Mouse (Mus musculus) cerebellum, adult 9-11 months (tissue): Measurements from ENCODE around the gene Josd2.

Experiments used
- DNase-seq: peaks from one replicate; pipeline ENCODE4 v3.0.0; 2022

Gene Josd2

GRCm38 (mm10) chr7:44467811-44468411 is at the start of gene Josd2:
Josd2 (plus strand) TSS chr7:44467980.
- peak; percentile 98 for DNase-seq

DNA sequence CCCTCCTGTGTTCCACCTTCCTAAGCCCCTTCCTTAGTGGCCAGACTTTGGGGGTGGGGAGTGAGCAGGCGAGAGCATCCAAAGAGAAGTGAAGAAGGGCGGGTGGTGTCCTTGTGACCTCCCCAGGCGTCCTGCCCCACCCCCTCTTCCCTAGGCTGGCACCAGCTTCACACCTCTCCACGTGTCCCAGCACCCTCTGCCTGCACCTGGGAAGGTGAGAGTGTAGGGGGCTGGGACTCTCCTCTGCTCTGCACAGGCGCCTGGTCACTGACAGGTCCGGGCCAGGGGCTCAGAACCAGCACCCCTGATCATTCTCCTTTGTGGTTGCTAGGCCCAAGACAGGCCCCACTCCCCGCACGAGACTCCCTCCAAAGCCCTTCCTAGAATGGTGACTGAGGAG is 40.1 kb upstream of the Josd2 start:
- DNase-seq = peak; percentile 66

DNA sequence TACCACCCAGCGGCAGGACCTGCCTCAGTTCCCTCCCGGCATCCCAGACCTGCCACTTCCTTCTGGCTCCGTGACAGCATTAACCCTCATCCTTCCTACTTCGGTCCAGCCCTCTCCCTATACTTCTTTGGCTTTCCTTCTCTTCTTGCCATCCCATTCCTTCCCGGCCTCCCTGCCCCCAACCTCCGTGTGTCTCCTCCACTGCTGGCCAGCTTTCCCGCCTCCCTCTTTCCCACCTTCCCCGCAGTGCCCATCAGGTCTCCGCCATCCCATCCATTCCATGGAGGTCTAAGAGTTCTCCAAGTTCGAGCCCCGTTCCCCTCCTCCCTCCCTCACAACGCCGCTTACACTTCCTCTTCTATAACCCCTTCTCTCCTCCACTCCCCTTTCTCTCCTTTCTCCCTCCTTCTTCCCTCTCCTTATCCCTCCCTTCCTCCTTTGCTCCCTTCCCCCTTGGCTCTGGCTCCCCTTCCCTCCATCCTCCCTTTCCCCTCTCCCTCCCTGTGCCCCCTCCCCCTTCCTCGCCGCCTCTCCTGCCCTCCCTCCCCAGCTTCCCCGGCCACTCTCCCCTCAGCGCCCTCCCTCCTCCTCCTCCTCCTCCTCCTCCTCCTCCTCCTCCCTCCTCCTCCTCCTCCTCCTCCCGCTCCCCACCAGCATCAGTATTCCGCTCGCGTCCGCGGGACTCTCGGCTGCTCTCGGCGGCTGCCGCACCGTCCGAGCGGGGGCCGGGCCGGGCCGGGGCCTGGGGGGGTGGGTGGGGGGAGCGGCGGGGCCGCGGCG is 39.4 kb upstream of the Josd2 start:
- peak; percentile 77 for DNase-seq

DNA sequence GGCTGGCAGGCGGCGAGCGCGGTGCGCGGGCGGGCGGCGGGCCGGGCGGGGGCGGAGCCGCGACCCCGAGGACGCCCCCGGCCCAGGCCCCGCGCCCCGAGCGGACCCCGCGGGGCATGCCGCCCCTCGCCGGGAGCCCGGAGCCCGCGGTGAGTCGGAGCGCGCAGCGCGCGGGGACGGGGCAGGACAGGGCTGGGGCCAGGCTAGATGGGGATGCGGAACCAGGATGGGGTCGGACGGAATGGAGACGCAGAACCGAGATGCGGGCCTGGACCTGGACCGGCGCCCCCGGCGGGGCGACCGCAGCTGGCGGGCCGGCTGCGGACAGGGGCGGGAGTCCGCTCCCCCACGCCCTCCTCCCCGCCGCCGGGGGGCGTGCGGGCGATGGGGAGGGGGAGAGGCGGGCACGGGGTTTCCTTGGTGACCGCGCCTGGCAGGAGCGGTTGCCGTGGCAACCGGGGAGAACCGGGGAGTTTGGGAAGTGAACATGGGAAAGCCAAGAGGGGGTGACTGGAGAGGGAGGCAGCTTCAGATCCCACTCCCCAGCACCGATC is 38.7 kb upstream of the Josd2 start, which contains the start of gene Lrrc4b:
TSS of gene Lrrc4b (plus strand) at position 51 of the 554 bp plus-strand sequence.
- DNase-seq = peak; percentile 79

DNA sequence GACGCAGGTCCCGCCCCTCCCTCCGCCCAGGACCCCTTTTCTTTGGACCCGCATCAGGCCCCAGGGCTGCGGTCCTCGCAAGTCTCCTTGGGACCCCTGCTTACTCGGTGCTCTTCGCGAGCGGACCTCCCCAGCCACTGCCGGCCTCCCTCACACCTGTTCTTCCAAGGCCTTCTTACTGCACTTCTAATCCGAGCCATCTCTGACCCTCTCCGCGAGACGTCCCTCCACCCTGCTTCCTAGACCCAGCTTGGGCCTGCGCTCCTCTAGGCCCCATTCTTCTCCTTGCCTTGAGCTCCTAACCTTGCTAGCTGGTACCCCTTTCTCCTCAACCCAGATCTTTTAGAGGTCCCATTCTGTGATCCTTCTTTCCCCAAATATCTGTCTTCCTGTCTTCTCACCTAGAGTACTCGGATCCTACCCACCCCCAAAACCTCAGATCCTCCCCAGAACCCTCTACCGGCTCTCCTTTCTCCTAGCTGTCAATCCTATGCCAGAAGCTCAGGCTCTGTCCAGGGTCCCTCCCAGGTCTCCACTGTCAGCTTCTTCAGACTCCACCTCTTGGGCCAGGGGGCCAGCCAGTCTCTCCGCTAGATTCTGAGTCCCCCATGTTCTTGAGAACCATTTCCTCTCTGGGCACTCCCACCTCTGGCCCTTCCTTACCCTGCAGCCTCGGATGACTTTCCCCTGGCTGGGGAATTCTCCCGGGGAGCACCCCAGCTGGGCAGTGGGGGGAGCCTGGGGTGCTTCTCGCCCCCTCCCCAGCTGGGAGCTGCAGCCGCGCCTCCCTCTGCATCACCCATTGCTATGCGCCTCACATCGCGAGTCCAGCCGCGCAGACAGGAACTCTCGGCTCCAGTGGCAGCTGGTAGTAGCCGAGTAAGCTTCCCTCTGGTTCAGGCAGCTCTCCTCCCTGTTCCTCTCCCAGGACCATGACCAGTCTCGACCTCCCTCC is 38.0 kb upstream of the Josd2 start:
- DNase-seq = peak; percentile 67

DNA sequence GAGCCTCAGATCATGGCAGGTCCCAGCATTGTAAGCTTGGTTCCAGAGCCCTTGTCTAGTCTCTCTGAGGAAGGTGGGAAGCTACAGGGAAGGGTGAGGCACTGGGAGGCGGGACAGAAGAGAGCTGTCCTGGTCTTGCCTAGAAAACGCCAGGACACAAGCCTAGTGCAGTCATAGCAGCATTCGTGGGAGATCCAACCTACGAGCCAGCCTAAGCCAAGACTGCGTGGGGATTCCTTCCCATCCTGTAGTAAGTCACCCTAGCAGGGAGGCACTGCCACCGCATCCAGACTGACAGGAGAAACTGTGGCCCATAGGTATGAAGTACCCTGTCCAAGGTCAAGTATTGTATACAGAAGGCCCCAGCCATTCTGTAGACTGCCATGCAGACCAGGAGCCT is 35.2 kb upstream of the Josd2 start:
- no peak for DNase-seq

DNA sequence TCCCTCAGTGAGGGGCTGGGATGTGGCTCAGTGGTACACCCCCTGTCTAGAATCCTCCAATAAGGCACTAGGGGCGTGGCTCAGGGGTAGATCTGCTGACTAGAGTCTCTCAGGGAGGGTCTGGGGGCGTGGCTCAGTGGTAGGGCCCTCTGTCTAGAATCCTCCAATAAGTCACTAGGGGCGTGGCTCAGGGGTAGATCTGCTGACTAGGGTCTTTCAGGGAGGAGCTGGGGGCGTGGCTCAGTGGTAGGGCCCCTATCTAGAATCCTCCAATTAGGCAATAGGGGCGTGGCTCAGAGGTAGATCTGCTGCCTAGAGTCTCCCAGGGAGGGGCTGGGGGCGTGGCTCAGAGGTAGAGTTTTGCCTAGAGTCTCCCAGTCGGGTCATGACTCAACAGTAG is 34.4 kb upstream of the Josd2 start:
- peak; percentile 66 for DNase-seq

DNA sequence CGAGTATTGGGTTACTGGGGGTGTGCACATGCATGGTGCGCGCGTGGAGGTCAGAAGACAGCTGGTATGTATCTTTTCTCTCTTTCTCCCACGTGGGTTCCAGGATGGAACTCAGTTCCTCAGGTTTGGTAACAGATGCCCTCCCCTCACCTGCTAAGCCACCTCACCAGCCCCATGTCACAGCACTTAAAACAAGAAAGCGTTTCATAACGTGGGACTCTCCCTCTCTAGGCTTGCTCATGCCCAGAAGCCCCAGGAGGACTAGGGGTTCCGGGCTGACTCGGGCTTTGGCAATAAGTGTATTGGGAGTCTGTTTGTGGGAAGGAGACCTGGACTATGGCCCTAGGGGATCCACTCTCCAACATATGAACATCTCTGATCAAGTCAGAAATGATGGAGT is 33.7 kb upstream of the Josd2 start:
- no peak for DNase-seq

GRCm38 (mm10) chr7:44435796-44436195 is 32.0 kb upstream of the Josd2 start:
- peak; percentile 82 for DNase-seq

GRCm38 (mm10) chr7:44436267-44436666 is 31.5 kb upstream of the Josd2 start:
- peak; percentile 65 for DNase-seq

GRCm38 (mm10) chr7:44437188-44437587 is 30.6 kb upstream of the Josd2 start:
- peak; percentile 58 for DNase-seq

DNA sequence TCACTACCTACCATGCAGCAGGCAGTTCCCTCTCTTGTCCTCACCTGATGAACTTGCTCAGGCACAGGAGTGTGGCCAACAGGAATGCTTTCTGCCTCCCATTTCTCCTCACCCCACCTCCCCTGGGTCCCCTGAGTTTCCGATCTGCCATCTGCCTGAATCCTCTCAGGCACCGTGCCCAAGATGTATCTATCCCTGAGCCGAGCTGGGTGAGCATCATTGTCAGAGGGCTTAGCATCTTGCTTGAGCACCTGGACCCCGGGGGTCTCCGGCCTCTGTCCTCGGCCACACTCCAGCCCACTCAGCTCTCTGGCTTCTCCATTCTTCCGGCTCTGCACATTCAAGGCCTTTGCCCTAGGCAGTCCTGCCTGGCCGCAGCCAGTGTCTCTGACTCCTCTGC is 29.8 kb upstream of the Josd2 start:
- peak; percentile 86 for DNase-seq

GRCm38 (mm10) chr7:44439696-44440095 is 28.1 kb upstream of the Josd2 start:
- DNase-seq = peak; percentile 61

- DNase-seq = peak; percentile 57
Observed at GRCm38 (mm10) chr7:44440479-44440878, 27.3 kb upstream of the Josd2 start.

GRCm38 (mm10) chr7:44441180-44441579 is 26.6 kb upstream of the Josd2 start:
- DNase-seq = no peak

DNA sequence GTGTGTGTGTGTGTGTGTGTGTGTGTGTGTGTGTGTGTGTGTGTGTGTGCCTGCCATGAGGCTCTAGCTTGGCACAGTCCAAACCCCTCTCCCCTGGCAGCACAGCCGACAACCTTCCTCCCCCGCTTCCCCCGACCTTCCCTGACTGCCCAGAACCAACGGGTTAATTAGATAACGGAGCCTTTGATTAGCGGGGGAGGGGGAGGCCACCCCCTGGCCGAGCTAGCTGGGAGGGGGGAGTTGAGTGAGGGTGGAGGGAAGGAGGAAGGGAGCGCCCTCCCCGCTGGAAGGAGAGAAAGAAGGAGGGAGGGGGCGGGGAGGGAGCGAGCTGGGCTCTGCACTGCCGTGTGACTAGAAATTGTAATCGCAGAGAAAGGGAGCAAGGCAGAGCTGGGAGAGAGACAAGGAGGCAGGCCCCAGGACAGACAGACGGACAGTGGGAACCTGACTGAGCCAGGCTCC is 26.1 kb upstream of the Josd2 start:
- peak; percentile 85 for DNase-seq

- peak; percentile 80 for DNase-seq
Observed at GRCm38 (mm10) chr7:44442407-44442821, 25.4 kb upstream of the Josd2 start.

DNA sequence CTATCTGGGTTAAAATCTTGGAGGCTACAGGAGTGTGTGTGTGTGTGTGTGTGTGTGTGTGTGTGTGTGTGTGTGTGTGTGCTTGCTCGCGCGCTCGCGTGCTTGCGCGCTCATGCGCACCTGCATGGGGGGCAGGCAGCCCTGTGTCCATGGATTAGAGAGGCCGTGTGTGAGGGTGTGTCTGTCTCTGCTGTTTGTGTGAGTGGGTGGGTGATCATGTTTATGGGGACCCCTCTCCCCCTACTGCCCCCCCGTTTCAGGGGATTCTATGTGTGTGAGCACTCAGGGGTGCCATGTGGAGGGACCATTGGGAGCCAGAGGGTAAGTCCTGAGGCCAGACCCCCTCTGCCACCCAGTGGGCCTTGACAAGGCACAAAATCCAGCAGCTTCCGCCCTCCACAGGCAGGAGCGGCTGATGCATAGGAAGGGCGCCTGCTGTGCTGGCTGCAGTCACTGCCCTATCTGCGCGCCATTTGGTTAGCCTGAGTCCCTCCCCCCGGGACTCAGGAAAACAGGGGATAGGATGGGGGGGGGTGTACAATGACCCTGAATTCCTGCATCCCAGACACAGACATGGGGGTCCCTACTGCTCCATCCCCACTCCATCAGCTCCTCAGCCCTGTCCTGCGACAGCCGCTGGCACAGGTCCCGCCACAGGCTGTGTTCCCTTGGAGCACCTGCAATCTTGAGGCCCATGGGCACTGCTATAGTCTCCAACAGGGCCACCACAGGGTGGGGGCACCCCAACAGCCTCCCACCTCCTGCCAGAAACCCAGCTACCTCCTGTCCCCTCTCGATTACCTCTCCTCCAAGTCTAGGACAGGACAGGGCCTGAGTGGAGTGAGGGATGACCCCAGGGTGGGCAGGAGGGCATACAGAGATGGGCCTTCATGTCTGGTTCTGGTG is 24.3 kb upstream of the Josd2 start:
- DNase-seq = peak; percentile 88

DNA sequence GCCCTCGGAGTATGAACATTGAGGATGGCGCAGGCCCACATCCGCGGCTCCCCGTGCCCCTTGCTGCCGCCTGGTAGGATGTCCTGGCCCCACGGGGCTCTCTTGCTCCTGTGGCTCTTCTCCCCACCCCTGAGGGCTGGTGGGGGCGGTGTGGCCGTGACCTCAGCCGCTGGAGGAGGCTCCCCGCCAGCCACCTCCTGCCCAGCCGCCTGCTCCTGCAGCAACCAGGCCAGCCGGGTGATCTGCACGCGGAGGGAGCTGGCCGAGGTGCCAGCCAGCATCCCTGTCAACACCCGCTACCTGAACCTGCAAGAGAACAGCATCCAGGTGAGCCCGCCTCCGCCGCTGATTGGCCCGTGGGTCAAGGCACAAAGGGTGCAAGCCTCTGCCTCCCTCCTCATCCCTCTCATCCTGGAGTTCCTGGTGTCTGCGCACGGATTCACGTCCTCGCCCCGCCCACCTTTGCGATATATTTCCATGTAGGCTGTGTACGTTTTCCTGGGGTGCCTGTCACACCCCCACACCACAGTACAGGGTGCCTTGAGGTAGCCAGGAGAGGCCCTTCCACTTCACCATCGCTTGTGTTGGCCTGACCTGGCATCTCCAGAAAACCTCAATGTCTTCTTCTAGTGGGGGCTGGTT is 22.8 kb upstream of the Josd2 start:
- peak; percentile 73 for DNase-seq

- peak; percentile 70 for DNase-seq
Observed at GRCm38 (mm10) chr7:44445528-44445923, 22.3 kb upstream of the Josd2 start.
